Mouse (Mus musculus) brain, embryonic 18.5 days (tissue): ENCODE measurements at regions not wholly inside any gene's neighbourhood (a gene's known extent, or its start where the extent isn't known, plus 50 kb on each side); places are given as distances from the start of the nearest gene placed in this dataset.

Experiments used
- DNase-seq: peaks from one replicate; pipeline ENCODE4 v3.0.0-alpha.2; 2012; ENCODE audit warnings: low read depth, low spot score

- DNase-seq = no peak
Observed at GRCm38 (mm10) chr6:67151515-67151914, 86.5 kb upstream of the Serbp1 start.

GRCm38 (mm10) chr6:67149425-67149824, 88.6 kb upstream of the Serbp1 start:
- no peak for DNase-seq

DNA sequence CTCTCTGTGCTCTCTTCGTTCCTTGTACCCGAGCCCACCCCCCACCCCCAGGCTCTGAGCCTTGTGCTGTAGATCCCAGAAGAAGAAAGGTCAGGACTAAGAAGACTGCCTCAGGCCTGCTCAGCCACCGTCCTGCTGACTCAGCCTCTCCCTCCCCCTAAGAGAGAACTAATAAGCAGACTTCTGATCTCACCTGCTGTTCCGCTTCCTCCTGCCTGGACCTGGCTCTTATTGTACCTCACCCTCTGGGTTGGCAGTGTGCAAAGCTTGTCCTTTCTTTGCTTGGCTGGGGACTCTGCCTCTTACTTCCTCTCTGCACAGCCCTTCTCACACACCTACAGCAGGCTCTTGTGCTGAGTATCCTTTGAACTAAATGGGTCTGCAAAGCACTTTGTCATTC, 91.3 kb upstream of the Serbp1 start:
- no peak for DNase-seq

- no peak for DNase-seq
Observed at GRCm38 (mm10) chr6:67145969-67146368, 92.0 kb upstream of the Serbp1 start.

- no peak for DNase-seq
Observed at GRCm38 (mm10) chr6:67144946-67145716, 92.8 kb upstream of the Serbp1 start.

DNA sequence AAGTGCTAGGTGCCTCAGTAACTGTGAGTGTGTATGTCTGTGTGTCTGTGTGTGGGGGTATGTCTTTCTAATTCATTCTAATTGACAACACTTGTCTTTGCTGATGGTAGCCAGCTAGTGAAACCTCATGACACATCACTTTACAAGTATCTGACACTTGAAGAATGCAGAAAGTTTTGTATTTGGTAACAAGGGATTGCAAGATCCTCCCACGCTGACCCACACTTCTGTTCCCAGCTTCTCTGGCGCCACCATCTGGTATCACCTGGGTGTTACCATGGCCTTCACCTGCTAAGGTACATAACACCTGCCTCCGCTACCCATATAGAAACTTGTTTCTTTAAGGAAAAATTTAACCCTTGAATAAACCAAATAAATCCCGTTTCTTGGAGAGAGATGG, 95.8 kb upstream of the Serbp1 start:
- no peak for DNase-seq

DNA sequence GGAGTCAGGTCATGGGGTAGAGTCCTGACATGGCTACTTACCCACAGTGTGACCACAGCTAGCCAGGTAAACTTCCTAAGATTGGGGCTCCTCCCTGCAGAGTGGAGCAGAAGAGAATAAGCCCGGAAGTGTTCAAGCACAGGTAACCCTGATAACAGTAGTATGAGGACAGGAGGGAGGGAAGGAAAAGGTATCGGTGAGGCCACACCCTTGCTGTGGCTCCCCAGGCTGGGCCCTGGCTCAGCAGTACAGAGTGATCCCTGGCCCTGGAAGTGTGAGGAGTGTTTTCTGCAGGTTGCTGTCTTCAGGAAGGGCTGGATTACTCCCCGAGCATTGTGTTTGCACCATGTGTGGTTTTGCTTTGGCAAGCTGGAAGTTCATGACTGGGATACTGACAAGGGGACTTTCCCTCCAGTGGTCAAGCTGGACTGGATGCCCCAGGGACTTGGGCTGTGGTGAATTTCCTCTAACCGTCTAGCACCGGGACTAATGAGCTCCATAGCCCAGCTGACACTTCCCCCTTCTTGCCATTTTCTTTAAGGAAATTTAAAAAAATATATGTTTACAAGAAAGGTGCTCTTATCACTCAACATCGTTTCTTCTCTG, 97.2 kb upstream of the Serbp1 start:
- DNase-seq = no peak

GRCm38 (mm10) chr6:67139012-67139375, 99.0 kb upstream of the Serbp1 start:
- DNase-seq = no peak

GRCm38 (mm10) chr6:67138302-67139011, 99.5 kb upstream of the Serbp1 start:
- no peak for DNase-seq

GRCm38 (mm10) chr6:67137482-67137881, 100.2 kb upstream of the Gadd45a start:
- no peak for DNase-seq

DNA sequence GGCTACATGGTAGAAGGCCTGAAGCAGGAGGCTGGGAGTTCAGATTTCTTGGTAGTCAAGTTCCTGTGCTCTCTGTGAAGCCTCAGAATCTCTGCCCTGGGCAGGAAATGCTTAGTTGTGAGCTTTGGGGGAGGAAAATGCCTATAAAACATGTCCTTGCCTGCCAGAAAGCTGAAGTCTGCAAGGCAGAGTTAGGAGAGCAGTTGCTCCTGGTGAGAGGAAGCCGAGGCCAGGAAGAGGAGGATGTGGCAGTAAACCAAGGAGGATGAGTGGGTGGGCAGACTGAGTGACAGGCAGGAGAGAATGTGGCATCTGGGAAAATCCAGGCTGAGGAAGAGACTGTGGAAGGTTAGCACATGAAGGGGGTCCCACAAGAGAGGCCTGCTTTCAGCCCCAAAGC, 97.7 kb upstream of the Gadd45a start:
- no peak for DNase-seq

- no peak for DNase-seq
Observed at GRCm38 (mm10) chr6:67130540-67131301, 93.5 kb upstream of the Gadd45a start.

DNA sequence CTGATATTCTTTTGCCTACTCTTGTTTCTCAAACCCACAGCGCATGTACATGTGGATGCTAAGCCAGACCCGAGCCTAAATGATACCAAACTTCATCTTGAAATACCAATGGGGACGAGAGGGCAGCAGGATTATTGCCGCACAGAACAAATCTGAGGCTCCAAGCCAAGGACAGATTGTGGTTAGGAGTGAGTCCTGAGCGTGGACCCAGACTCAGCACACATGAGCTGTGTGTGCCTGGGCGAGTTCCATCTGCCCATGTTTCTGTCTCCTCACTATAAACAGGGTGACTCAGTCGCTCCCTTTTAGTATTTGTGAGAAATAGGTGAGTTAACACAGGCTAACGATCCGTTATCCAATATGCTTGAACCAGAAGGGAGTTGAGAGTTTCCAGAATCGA, 92.4 kb upstream of the Gadd45a start:
- no peak for DNase-seq

DNA sequence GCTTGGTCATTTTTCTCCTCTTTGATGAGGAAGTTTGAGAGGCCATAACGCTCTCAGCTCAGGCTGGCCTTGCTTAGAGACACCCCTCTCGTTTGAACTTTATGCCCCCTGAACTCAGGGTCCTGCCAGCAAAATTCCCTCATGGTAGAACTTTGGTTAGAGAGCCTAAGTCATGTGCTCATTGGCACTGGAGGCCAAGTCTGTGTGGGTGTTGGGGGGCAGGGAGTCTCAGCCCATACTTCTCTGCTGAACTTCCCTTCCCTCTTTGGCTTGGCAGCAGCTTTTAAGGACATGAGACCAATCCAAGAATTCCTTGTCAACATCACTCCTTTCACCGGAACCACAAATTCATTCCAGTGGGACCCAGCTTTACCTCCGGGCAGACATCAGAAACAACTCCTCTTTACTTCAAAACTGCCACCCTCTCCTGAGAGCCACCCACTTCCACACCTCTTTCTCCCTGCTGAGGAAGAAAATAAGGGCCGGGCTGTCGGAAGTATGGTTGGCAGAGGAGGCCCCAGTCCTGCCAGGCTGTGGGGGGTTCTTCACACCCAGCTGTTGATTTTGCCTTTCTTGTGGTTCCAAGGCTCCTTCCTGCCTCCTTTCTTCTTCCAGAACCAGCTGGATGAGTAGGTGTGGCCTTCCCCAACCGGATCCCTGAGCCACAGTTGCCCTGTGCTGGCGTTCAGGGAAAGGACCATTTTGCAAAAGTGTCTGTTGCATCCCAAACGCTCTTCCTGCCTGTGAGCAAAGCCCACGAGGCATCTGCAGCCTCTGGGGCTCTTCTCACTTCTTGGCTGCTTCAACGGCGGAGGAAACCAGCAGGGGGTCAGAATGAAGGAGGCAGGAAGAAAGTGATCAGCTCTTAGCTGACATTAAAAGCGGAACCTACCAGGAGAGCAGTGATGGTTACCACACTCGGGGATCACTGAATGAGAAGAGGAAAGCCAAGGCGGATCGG, 91.5 kb upstream of the Gadd45a start:
- no peak for DNase-seq

GRCm38 (mm10) chr6:67127727-67128126, 90.5 kb upstream of the Gadd45a start:
- DNase-seq = no peak

- DNase-seq = no peak
Observed at GRCm38 (mm10) chr6:67125715-67126312, 88.6 kb upstream of the Gadd45a start.

- DNase-seq = no peak
Observed at GRCm38 (mm10) chr6:67124089-67124488, 86.8 kb upstream of the Gadd45a start.

GRCm38 (mm10) chr6:67123071-67123470, 85.8 kb upstream of the Gadd45a start:
- DNase-seq = no peak

DNA sequence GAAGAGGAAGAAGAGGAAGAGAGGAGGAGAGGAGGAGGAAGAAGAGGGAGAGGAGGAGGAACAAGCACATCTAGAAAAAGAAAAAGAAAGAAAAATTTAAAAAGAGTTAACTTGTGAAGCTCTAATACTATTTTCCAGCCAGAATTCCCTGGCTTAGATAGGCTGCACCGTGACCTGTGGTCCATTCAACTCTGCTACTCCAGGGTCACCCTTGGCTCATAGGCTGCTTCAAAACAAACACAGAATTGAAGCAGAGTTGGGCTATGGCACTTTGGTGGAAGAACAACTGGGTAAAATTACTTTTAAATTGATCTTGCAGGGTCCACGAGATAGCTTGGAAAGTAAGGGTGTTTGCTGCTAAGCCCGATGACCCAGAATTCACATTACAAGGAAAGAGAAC, 79.0 kb upstream of the Gadd45a start:
- no peak for DNase-seq

DNA sequence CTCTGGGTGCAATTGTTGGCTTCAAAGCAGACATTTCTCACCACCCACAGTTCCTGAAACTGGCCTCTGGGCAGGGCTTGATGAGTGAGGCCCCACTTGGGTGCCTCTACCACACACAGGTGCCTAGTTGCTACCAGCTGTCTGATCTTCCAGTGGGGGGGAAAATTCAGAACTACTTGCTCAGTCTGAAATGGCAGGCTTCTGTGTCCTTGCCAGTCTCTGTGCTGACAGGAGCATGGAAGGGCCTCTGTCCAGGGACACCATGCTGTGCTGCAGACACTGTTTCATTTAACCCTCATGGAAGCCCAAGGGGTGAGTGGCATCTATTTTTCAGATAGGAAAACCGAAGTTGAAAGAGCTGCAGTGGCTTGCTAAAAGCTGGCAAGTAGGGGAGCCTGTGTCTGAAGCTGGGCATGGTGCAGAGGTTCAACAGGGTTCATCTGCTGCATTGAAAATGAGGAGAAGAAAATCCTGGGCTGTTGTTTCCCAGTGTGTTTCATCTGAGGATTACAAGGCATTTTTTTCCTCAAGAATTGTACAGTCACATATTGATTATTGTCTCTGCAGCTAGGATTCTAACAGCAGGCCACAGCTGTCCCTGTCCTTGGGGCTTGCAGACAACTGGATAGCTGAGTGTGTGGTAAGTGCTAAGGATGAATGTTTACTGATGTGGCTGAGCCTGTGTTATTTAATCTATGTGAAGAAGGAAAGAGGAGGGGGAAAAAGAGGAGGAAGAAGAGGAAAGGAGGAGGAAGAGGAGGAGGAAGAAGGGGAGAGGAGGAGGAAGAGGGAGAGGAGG, 78.4 kb upstream of the Gadd45a start:
- DNase-seq = no peak
